Mouse (Mus musculus) heart, adult 2 months (tissue): ENCODE data around the gene H2al1o. TPM values are rescaled to one million over a fixed set of nuclear protein-coding genes. Genes with fewer than 3 reads are reported as not detected.
"Not testable (repeated sequence)": the region's sequence is repeated elsewhere in the genome, so short reads cannot be mapped to it uniquely, and the experiment has no call there.

ENCODE experiments used
- DNase-seq, 2 experiments: peaks; one replicate each; pipeline ENCODE4 v3.0.0; 2021
- H3K27ac ChIP-seq: fragments of 200-600 bp; 2 replicates; pipeline ENCODE4 v1.8.1; 2022
- H3K27me3 ChIP-seq: fragments of 200-500 bp; 2 replicates; pipeline ENCODE4 v1.6.1; 2012; ENCODE audit warnings: mild to moderate bottlenecking, low read length, inconsistent platforms, mixed read lengths; ENCODE audit not compliant: control insufficient read depth, insufficient read depth
- H3K36me3 ChIP-seq: fragments of 200-500 bp; 2 replicates; pipeline ENCODE4 v1.6.1; 2012; ENCODE audit warnings: low read length, inconsistent platforms; ENCODE audit not compliant: control insufficient read depth, insufficient read depth
- H3K4me1 ChIP-seq: fragments of 200-500 bp; 2 replicates; pipeline ENCODE4 v1.6.1; 2011; ENCODE audit warnings: low read length; ENCODE audit not compliant: control insufficient read depth, insufficient read depth
- H3K4me3 ChIP-seq: fragments of 200-600 bp; 2 replicates; pipeline ENCODE4 v1.8.1; 2022
- H3K79me2 ChIP-seq: fragments of 200-500 bp; replicated peaks from 2 replicates; pipeline ENCODE4 v1.6.1; 2012; ENCODE audit warnings: mild to moderate bottlenecking, inconsistent platforms, low read length, moderate library complexity, mixed read lengths; ENCODE audit not compliant: control insufficient read depth, insufficient read depth
- H3K9ac ChIP-seq: fragments of 200-500 bp; 2 replicates; pipeline ENCODE4 v1.6.1; 2012; ENCODE audit warnings: low read depth, mild to moderate bottlenecking, control low read depth, inconsistent platforms, low read length, mixed read lengths
- CTCF ChIP-seq: fragments of 200-600 bp; IDR thresholded peaks from 2 replicates; pipeline ENCODE4 v1.8.1; 2022; ENCODE audit warnings: antibody characterized with exemption, mild to moderate bottlenecking, moderate library complexity
- EP300 ChIP-seq: fragments of 200-500 bp; IDR thresholded peaks from 2 replicates; pipeline ENCODE4 v1.6.1; 2011; ENCODE audit warnings: low read depth, low read length, control low read depth; ENCODE audit not compliant: insufficient read depth
- POLR2A ChIP-seq: fragments of 200-500 bp; IDR thresholded peaks from 2 replicates; pipeline ENCODE4 v1.6.1; 2011; ENCODE audit warnings: mild to moderate bottlenecking, low read depth, low read length, control low read depth; ENCODE audit not compliant: insufficient read depth
- WGBS: fragments of 180-500 bp; shearing (Covaris S2); methylation state at CpG from one replicate; pipeline ENCODE4 v1.1.7; 2018; 5-methylcytosine and 5-hydroxymethylcytosine counted together
- intact Hi-C: fragments of 180-260 bp; cut with DNase I; formaldehyde crosslinking; loops from one replicate; pipeline ENCODE4 v1.15.1; 2025
- long read RNA-seq: library from polyadenylated mRNA; stranded (forward); transcript quantifications from one replicate; pipeline ENCODE4 v2.0.0, GENCODE M21; 2021
- polyA plus RNA-seq: library from polyadenylated mRNA; depleted of rRNA; stranded (reverse); fragments of >200 nt; gene quantifications from 2 replicates; pipeline ENCODE4 v1.2.3, GENCODE M21; 2012; rRNA removed
- total RNA-seq, 2 experiments: library from RNA; stranded (reverse); gene quantifications; 2 replicates each; pipeline ENCODE4 v1.2.3; 2021

The H2al1o gene
- total RNA-seq (not detected), polyA plus RNA-seq (not detected in 2 replicates)
- long read RNA-seq, result 0 reads

DNA sequence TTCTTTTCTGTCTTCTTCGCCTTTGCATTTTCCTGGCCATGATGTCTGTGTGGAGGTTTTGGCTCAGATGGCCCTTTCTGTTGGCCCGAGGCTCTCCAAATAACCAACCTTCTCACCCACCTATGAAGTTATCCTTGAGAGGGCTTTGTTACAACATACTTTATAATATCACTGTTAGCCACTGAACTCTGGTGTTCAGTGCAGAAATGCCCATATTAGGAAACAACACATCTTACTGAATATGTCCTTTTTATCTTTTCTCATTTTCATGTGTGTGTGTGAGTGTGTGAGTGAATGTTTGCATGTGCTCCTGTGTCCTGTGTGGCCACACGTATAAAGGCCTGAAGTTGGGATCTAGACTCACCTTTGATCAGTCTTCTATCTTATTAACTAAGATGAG lies at the start of gene H2al1o:
Gene H2al1o (minus strand): TSS at position 101 of the 400 bp plus-strand sequence.
- H3K36me3 ChIP-seq, H3K27ac ChIP-seq, H3K79me2 ChIP-seq, intact Hi-C loops, H3K9ac ChIP-seq, H3K27me3 ChIP-seq, H3K4me3 ChIP-seq, DNase-seq, H3K4me1 ChIP-seq: not testable (repeated sequence)
- 65% methylated on average over 3 of the region's 3 CpGs for WGBS

GRCm38 (mm10) chrX:9598036-9598435 lies 25.8 kb upstream of the H2al1o start:
- H3K27me3 ChIP-seq, H3K4me3 ChIP-seq, DNase-seq, H3K36me3 ChIP-seq, H3K9ac ChIP-seq, H3K79me2 ChIP-seq, H3K4me1 ChIP-seq, H3K27ac ChIP-seq, intact Hi-C loops: not testable (repeated sequence)
- WGBS, result 70% methylated on average over 7 of the region's 7 CpGs

- no peak for TF ChIP-seq CTCF
- no peak for TF ChIP-seq EP300
- no peak for TF ChIP-seq POLR2A
- H3K9ac ChIP-seq, result no peak overlapping the region
- no peaks in the 10 kb centered on the region for H3K4me1 ChIP-seq
- no peaks in the 10 kb centered on the region for H3K79me2 ChIP-seq
- H3K27ac ChIP-seq, result no peak overlapping the region
- 83% methylated on average over 3 of the region's 3 CpGs for WGBS
- no peak overlapping the region for H3K4me3 ChIP-seq
- no peaks in the 10 kb centered on the region for H3K36me3 ChIP-seq
- intact Hi-C loops, result no loop called here
- DNase-seq, result no peak
- H3K27me3 ChIP-seq, result no peaks in the 10 kb centered on the region
Observed at GRCm38 (mm10) chrX:9536881-9537280, 35.3 kb downstream of the H2al1o start.

Other genes starting within 250 kb of the H2al1o start
- not detected for gene H2al1k, start 221.8 kb downstream of the H2al1o start, total RNA-seq
- gene H2al1k, start 221.8 kb downstream of the H2al1o start, polyA plus RNA-seq, result 0.44 TPM in 1 of 2 replicates, not detected in the other
- 10 to 100 TPM in 1 of 2 experiments, 1 to 10 TPM in 1; 8.6 to 10.7 TPM for gene Cybb, start 84.6 kb downstream of the H2al1o start, total RNA-seq
- gene Cybb, start 84.6 kb downstream of the H2al1o start, polyA plus RNA-seq, result 2.1 and 3.0 TPM in 2 replicates
- gene Dynlt3, start 90.6 kb upstream of the H2al1o start, total RNA-seq, result 10 to 100 TPM; 53.0 to 54.5 TPM
- 26.1 and 67.4 TPM in 2 replicates for gene Dynlt3, start 90.6 kb upstream of the H2al1o start, polyA plus RNA-seq